ENCODE assay signal across 22 mouse cellular contexts in the genomic region with DNA sequence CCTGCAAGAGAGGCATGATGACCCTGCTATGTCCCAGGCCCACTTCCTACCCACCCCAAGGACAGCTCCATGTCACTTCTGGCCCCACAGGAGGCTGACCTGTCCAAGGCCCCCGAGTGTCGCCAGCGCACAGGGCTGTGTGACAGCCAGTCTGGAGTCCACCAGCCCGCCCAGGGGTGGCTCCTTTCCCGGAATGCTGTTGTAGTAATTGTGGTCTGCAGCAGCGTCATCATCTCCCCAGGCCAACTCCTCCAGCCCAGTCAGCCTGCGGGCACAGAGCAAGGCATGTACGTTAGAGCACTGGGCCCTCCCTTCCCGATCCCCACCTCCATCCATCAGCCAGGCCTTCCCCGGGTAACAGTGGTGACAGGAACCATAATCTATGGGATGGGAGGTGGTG. TPM values are rescaled to one million over a fixed set of nuclear protein-coding genes. Genes with fewer than 3 reads are reported as not detected.
"Had no signal": no experiment of that assay in that cellular context is flagged by ENCODE, and none has a peak within 500 bp of the region (broad histone marks: within the 10 kb centered on the region; RNA-seq: fewer than 3 reads in every experiment).

No protein-coding gene starts in this region.

- ATAC-seq: liver, embryonic 12.5 days had no signal

- H3K4me3 ChIP-seq: limb, embryonic 15.5 days; liver, embryonic 12.5 days; midbrain, embryonic 15.5 days; neural tube, embryonic 13.5 days; stomach, embryonic 15.5 days had no signal

- H3K4me2 ChIP-seq: limb, embryonic 15.5 days; liver, embryonic 12.5 days; lung, embryonic 14.5 days; midbrain, embryonic 15.5 days; neural tube, embryonic 13.5 days; stomach, embryonic 15.5 days had no signal

- H3K9ac ChIP-seq: limb, embryonic 15.5 days; liver, embryonic 12.5 days; lung, embryonic 14.5 days; midbrain, embryonic 15.5 days; neural tube, embryonic 13.5 days; stomach, embryonic 15.5 days had no signal

- H3K27ac ChIP-seq: limb, embryonic 15.5 days; liver, embryonic 12.5 days; midbrain, embryonic 15.5 days; neural tube, embryonic 13.5 days; stomach, embryonic 15.5 days had no signal

- DNase-seq: kidney, postnatal 36 days; layer of hippocampus, adult 9-11 months; layer of hippocampus, postnatal 36 days; lung, embryonic 14.5 days; retina, postnatal 1 day; right cerebral cortex, postnatal 4 days; spleen, adult 18-20 months; thymus, adult 2 months; thymus, postnatal 25 days had no signal

- H3K9me3 ChIP-seq: limb, embryonic 15.5 days; liver, embryonic 12.5 days; midbrain, embryonic 15.5 days; neural tube, embryonic 13.5 days; stomach, embryonic 15.5 days had no signal

- H3K27me3 ChIP-seq: limb, embryonic 15.5 days; midbrain, embryonic 15.5 days; neural tube, embryonic 13.5 days; stomach, embryonic 15.5 days had no signal

- H3K4me1 ChIP-seq: limb, embryonic 15.5 days; liver, embryonic 12.5 days; midbrain, embryonic 15.5 days; neural tube, embryonic 13.5 days; stomach, embryonic 15.5 days had no signal

- H3K36me3 ChIP-seq: limb, embryonic 15.5 days; liver, embryonic 12.5 days; midbrain, embryonic 15.5 days; stomach, embryonic 15.5 days had no signal

RNA-seq across cellular contexts. Expression of gene Shc2, which starts 11.6 kb away (rescaled TPM):
- total RNA-seq: monocyte, adult 5-6 weeks had no signal

RNA-seq across cellular contexts. Expression of gene C2cd4c, which starts 12.3 kb away (rescaled TPM):
- total RNA-seq: monocyte, adult 5-6 weeks had no signal
- polyA plus RNA-seq: limb, embryonic 11.5 days; limb, embryonic 15.5 days; liver, embryonic 12.5 days; liver, embryonic 16.5 days; lung, embryonic 14.5 days had no signal

RNA-seq across cellular contexts. Expression of gene Odf3l2, which starts 19.4 kb away (rescaled TPM):
- total RNA-seq: monocyte, adult 5-6 weeks had no signal
- polyA plus RNA-seq: kidney, embryonic 16.5 days; limb, embryonic 11.5 days; liver, embryonic 12.5 days; liver, embryonic 16.5 days; lung, embryonic 14.5 days; neural tube, embryonic 13.5 days; stomach, embryonic 15.5 days; testis, adult 2 months; urinary bladder, adult 2 months had no signal

RNA-seq across cellular contexts. Expression of gene Madcam1, which starts 38.2 kb away (rescaled TPM):
- total RNA-seq: layer of hippocampus, adult 18-20 months; layer of hippocampus, postnatal 36 days; left cerebral cortex, postnatal 25 days; monocyte, adult 5-6 weeks had no signal
- polyA plus RNA-seq: testis, adult 2 months; urinary bladder, adult 2 months had no signal

RNA-seq across cellular contexts. Expression of gene Theg, which starts 39.0 kb away (rescaled TPM):
- total RNA-seq: left cerebral cortex, postnatal 25 days; monocyte, adult 5-6 weeks had no signal
- polyA plus RNA-seq: kidney, embryonic 16.5 days; limb, embryonic 11.5 days; limb, embryonic 15.5 days; liver, embryonic 12.5 days; liver, embryonic 16.5 days; lung, embryonic 14.5 days; midbrain, embryonic 15.5 days; neural tube, embryonic 13.5 days; stomach, embryonic 15.5 days; thymus, adult 2 months; urinary bladder, adult 2 months had no signal
